Mouse (Mus musculus): Measurements from ENCODE around the gene Olfr446. TPM values are rescaled to one million over a fixed set of nuclear protein-coding genes. Genes with fewer than 3 reads are reported as not detected.

The Olfr446 gene
- not detected in 2 replicates for total RNA-seq (2014; fragmentation: Nextera tagmentation)
- total RNA-seq (2017), result not detected in 2 replicates

GRCm38 (mm10) chr6:42921077-42921476 is at the start of gene Olfr446:
Gene Olfr446, plus strand, starts transcription at chr6:42921377.
- no peak for ATAC-seq (replicated peaks; ENCODE audit: poor library complexity, severe bottlenecking)

DNA sequence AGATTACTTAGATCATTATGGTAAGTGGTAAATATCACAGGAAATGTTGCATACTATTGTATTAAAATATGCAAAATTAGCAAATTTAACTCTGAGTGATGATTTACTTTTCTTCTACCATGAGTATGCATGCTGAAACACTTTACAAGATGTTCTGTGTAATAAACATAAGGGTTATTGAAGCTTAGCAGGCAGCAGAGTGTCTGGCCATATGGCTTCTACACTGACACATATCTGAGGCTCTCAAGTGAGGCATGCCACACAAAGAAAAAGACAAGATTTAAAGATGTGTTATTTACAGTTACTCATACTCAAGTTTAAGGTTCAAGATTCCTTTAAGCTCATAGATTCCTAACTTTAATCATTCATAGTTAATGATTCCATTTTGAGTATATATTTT is 44.9 kb upstream of the Olfr446 start:
- no peak for ATAC-seq (replicated peaks; ENCODE audit: poor library complexity, severe bottlenecking)

- ATAC-seq (replicated peaks; ENCODE audit: poor library complexity, severe bottlenecking), result no peak
These were observed 31.0 kb upstream of the Olfr446 start, which contains the start of gene Olfr448 for GRCm38 (mm10) chr6:42890141-42890540. Gene Olfr448, plus strand, starts transcription at chr6:42890441.

GRCm38 (mm10) chr6:42900345-42900744 is 20.8 kb upstream of the Olfr446 start:
- no peak for ATAC-seq (replicated peaks; ENCODE audit: poor library complexity, severe bottlenecking)

GRCm38 (mm10) chr6:42908578-42908977 is 12.6 kb upstream of the Olfr446 start, which contains the start of gene Olfr447:
Gene Olfr447, plus strand, starts transcription at chr6:42908878.
- no peak for ATAC-seq (replicated peaks; ENCODE audit: poor library complexity, severe bottlenecking)

DNA sequence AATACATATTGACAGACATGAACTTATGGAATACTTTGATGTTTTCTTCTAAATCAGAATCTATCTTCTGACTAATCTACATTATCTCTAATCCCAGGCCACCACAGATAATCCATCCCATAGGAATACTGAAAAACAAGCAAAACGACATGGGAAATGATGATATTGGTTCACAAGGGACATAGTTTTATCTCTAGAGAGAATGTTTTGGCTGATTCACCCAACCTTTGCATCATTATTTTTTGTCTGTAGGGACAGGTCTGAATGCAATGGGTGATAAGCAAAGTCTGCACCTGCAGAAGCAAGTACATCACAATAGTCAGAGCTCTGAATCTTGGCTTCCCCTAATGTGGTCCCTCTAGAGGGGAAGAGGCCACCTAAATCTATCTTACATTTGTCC is 27.6 kb downstream of the Olfr446 start, which contains the start of gene Olfr444:
Olfr444 (plus strand) TSS at position 301 of the 400 bp plus-strand sequence.
- no peak for ATAC-seq (replicated peaks; ENCODE audit: poor library complexity, severe bottlenecking)

DNA sequence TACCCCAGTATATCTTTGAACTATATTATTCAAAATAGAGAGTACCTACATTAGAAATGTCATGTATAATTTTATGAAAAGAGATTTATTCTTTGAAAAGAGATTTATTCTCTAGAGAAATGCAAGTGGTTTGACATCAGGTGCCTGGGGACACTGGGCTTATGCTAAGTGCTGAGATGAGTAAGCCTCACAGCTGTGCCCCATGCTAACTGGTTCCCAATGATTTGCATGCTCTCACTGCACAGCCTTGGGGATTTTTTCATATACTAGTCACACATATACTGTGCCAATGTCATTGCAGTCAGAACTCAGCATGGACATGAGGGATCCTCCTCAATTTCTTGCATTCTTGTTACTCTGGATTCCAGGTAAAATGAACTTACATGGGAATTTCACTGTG is 59.2 kb downstream of the Olfr446 start:
- ATAC-seq (replicated peaks; ENCODE audit: poor library complexity, severe bottlenecking), result no peak

Other genes starting within 250 kb of the Olfr446 start
- 0.47 TPM in 1 of 2 replicates, not detected in the other for gene Tcaf1, start 211.3 kb upstream of the Olfr446 start, total RNA-seq (2014; fragmentation: Nextera tagmentation)
- 0.13 and 0.46 TPM in 2 replicates for gene Tcaf1, start 211.3 kb upstream of the Olfr446 start, total RNA-seq (2017)
- gene Olfr453, start 182.0 kb upstream of the Olfr446 start, total RNA-seq (2014; fragmentation: Nextera tagmentation), result not detected in 2 replicates
- not detected in 2 replicates for gene Olfr453, start 182.0 kb upstream of the Olfr446 start, total RNA-seq (2017)
- gene Olfr38, start 165.0 kb upstream of the Olfr446 start, total RNA-seq (2014; fragmentation: Nextera tagmentation), result not detected in 2 replicates
- gene Olfr38, start 165.0 kb upstream of the Olfr446 start, total RNA-seq (2017), result not detected in 2 replicates
- gene Olfr452, start 136.3 kb upstream of the Olfr446 start, total RNA-seq (2014; fragmentation: Nextera tagmentation), result not detected in 2 replicates
- gene Olfr452, start 136.3 kb upstream of the Olfr446 start, total RNA-seq (2017), result not detected in 2 replicates
- not detected in 2 replicates for gene Olfr450, start 109.4 kb upstream of the Olfr446 start, total RNA-seq (2014; fragmentation: Nextera tagmentation)
- not detected in 2 replicates for gene Olfr450, start 109.4 kb upstream of the Olfr446 start, total RNA-seq (2017)
- gene Olfr449, start 87.0 kb upstream of the Olfr446 start, total RNA-seq (2014; fragmentation: Nextera tagmentation), result not detected in 2 replicates
- gene Olfr449, start 87.0 kb upstream of the Olfr446 start, total RNA-seq (2017), result not detected in 2 replicates
- gene Olfr448, start 30.9 kb upstream of the Olfr446 start, total RNA-seq (2014; fragmentation: Nextera tagmentation), result not detected in 2 replicates
- not detected in 2 replicates for gene Olfr448, start 30.9 kb upstream of the Olfr446 start, total RNA-seq (2017)
- not detected in 2 replicates for gene Olfr447, start 12.5 kb upstream of the Olfr446 start, total RNA-seq (2014; fragmentation: Nextera tagmentation)
- gene Olfr447, start 12.5 kb upstream of the Olfr446 start, total RNA-seq (2017), result not detected in 2 replicates
- gene Olfr444, start 27.7 kb downstream of the Olfr446 start, total RNA-seq (2014; fragmentation: Nextera tagmentation), result not detected in 2 replicates
- not detected in 2 replicates for gene Olfr444, start 27.7 kb downstream of the Olfr446 start, total RNA-seq (2017)
- gene Olfr441, start 185.0 kb downstream of the Olfr446 start, total RNA-seq (2014; fragmentation: Nextera tagmentation), result not detected in 2 replicates
- not detected in 2 replicates for gene Olfr441, start 185.0 kb downstream of the Olfr446 start, total RNA-seq (2017)
- not detected in 2 replicates for gene Olfr237-ps1, start 225.2 kb downstream of the Olfr446 start, total RNA-seq (2014; fragmentation: Nextera tagmentation)
- not detected in 2 replicates for gene Olfr237-ps1, start 225.2 kb downstream of the Olfr446 start, total RNA-seq (2017)
- gene Olfr437, start 241.9 kb downstream of the Olfr446 start, total RNA-seq (2014; fragmentation: Nextera tagmentation), result not detected in 2 replicates
- not detected in 2 replicates for gene Olfr437, start 241.9 kb downstream of the Olfr446 start, total RNA-seq (2017)

Measured in granulocyte monocyte progenitor cell, adult 5-6 weeks (primary cell).